Mouse (Mus musculus): Measurements from ENCODE around the gene Nceh1.
"Not testable (repeated sequence)": the region's sequence is repeated elsewhere in the genome, so short reads cannot be mapped to it uniquely, and the experiment has no call there.

Gene Nceh1

GRCm38 (mm10) chr3:27228530-27229309 is 46.0 kb downstream of the Nceh1 start:
- DNase-seq (ENCODE audit: low read depth, low spot score), result no peak

DNA sequence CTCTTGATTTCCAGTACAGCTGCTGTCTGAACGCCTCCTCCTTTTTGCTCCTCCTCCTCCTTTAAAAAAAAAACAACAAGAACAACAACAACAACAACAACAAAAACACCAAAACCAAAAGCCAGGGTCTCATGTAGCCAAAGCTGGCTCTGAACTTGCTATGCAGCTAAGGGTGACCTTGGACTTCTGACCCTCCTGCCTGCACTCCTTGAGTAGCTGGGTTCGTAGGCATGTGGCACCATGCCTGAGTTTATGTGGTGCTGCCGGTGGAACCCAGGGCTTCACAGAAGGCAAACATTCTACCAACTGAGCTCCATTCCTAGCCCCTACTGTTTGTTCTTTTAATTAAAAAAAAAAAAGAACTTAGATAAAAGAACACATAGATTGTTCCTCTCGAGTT is 50.6 kb downstream of the Nceh1 start:
- no peak for DNase-seq (ENCODE audit: low read depth, low spot score)

DNA sequence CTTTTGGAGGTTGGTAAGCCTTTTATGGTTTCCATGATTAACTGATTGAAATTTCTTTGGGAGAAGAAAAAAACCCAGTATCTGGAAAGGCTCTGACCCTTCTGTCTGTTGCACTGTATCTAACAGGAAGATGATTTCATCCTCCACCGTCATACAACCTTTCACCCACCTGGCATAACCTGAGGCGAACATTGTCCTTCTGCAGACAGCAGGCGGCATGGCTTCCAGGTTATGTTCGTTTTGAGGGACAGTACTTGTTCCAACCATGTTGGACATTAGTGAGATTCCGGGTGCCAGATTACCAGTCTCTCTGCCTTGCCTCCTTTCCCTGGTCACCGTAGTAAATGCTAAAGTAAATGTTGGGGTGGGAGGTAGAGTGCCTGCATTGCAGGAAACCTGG is 51.1 kb downstream of the Nceh1 start:
- DNase-seq (ENCODE audit: low read depth, low spot score), result no peak

- DNase-seq (ENCODE audit: low read depth, low spot score), result no peak
Measured at GRCm38 (mm10) chr3:27234976-27235375, 52.2 kb downstream of the Nceh1 start.

- DNase-seq (ENCODE audit: low read depth, low spot score), result peak; percentile 1
Measured at GRCm38 (mm10) chr3:27237226-27237625, 54.5 kb downstream of the Nceh1 start.

DNA sequence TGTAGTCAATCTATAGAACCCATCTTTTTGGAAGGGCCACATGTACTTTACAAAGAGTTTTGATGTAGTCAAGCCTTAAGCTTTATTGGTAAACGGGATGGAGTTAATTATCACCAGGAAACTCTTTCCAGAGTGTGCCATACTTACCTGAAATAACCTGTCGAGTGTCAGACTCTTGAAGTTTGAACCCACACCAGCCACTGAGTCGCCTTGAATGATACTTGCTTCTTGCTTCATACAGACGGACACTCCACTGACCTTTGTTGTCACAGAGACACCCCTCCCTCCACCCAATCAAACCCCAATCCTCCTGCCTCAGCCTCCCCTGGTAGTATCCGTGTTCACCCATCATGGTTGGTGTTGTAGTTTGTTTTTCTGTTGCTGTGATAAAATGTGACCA is 55.8 kb downstream of the Nceh1 start:
- DNase-seq (ENCODE audit: low read depth, low spot score), result no peak

- no peak for DNase-seq (ENCODE audit: low read depth, low spot score)
Measured at GRCm38 (mm10) chr3:27239568-27239967, 56.8 kb downstream of the Nceh1 start.

DNA sequence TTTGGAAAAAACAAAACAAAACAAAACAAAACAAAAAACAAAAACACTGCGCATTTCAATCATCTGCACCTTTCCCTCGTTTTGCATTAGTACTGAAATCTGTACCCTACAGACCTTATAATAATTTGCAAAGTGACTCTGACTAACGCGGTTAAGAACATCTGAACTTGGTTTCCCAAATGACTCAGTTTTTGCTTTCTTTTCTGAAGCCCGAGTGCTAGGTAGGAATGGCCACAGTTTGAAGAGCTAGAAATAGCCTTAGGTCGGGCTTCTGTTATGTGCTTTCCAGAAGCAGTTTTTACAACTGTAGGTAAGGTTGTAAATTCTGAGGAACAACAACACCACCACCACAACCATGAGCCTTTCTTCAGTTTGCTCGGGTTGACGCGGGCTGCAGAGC is 59.1 kb downstream of the Nceh1 start:
- DNase-seq (ENCODE audit: low read depth, low spot score), result no peak

- no peak for DNase-seq (ENCODE audit: low read depth, low spot score)
Measured at GRCm38 (mm10) chr3:27246166-27246565, 63.4 kb downstream of the Nceh1 start.

- DNase-seq (ENCODE audit: low read depth, low spot score), result no peak
Measured at GRCm38 (mm10) chr3:27247785-27248184, 65.0 kb downstream of the Nceh1 start.

DNA sequence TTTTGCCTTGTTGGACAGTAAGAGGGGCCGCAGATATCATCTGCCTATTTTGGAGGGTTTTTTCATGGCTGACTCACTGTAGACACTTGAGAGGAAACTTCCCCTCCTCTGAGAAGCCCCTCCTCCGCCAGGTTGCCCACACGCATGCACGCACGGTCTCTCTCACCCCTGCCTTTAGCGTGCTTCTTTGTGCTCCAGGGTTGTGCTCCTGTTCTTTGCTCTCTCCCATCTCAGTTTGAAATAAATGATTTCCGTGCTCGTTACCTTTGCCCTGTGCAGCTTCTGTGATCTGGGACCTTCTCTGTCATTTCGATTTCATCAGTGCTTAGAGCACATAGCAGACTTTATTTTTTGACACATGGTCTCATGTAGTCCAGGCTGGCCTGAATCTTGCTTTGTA is 66.3 kb downstream of the Nceh1 start:
- no peak for DNase-seq (ENCODE audit: low read depth, low spot score)

DNA sequence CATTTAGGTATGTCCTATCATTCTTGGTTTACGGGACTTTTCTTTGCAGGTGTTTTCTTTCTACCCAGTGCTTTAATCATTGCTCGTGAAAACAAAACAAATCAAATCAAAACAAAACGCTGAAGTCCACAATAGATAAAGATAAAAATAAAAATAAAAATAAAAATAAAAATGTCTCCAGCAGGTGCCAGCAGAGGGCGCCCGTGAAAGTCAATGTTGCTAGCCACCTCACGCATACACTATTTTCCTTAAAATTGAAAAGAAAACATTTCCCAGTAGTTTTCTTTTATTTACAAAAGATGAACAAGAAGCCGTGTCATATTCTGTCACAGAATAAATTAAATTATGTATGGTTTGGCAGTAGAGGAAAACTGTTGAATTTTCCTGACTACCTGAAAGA is 68.2 kb downstream of the Nceh1 start:
- no peak for DNase-seq (ENCODE audit: low read depth, low spot score)

GRCm38 (mm10) chr3:27258461-27258860 is 75.7 kb downstream of the Nceh1 start:
- no peak for DNase-seq (ENCODE audit: low read depth, low spot score)

GRCm38 (mm10) chr3:27260393-27260792 is 77.6 kb downstream of the Nceh1 start:
- DNase-seq (ENCODE audit: low read depth, low spot score), result no peak

DNA sequence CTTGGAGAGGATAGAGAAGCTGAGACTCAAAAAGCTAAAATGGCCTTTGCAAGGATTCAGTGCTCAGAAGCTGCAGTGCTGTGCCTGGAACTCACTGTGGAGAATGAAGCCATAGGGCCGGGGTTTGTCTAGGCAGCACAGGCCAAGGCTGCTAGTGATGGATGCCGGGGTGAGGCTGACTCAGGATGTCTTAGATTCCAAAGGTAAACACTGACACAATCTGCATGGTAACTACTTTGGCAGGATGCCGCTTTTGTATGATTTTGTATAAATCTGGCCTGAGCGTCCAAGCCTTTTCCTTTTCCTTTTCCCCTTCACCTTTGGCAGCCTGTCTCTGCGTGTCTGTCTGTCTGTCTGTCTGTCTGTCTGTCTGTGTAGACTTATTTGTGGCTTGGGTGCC is 84.6 kb downstream of the Nceh1 start:
- no peak for DNase-seq (ENCODE audit: low read depth, low spot score)

GRCm38 (mm10) chr3:27267887-27268286 is 85.1 kb downstream of the Nceh1 start:
- no peak for DNase-seq (ENCODE audit: low read depth, low spot score)

DNA sequence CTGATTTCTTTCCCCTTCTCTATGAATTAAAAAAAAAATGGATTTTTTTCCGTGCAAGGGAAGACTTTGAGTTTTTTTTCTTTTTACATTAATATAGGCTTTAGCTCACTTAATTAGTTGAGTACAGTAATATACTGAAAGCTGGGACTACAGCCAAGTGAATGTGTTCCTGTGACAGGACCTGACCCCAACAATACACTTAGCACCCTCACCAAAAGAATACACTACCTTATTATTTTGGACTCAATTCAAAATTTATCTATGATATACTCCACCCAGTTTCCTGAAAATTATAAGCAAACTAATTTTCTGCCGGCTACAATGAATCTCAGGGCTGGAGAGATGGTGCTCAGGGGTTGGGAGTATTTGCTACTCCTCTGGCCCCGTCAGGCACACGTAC is 86.4 kb downstream of the Nceh1 start:
- DNase-seq (ENCODE audit: low read depth, low spot score), result no peak

DNA sequence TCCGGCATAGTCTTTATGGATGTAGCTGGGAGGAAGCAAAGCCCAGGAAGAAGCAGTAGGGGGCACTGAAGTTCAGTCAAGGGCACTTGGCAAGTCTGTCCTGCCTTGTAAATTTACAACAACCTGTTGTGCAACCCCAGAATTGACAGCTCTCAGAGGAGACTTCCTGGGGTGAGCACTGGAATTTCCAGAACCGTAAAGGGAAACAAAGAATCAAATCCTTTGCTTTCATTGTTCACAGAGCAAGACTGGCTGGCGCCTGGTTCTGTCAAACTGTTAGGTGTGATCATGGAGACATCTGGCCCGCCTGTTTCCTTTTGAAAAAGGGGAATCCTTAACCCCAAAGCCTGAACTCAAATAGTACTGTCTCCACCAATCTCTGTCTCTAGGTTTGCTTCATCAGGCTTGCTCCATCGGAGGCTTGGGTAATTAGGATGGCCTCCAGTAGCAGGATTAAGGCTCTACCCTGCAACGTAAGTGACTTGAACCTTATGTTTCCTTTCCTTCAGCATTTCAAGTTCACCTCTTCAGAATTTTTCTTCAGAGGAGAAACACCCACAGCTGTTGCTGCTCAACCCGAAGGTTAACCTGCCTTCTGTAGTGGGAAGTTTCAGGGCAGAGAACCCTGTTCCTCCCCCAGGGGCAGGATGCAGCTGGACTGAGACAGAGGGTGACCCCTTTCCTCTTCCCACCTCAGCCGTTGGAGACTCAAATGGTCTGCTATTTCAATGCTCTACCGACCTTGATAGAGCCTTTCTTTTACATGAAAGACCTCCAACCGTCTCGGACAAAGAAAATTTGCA is 87.6 kb downstream of the Nceh1 start:
- DNase-seq (ENCODE audit: low read depth, low spot score), result no peak

- no peak for DNase-seq (ENCODE audit: low read depth, low spot score)
Measured at GRCm38 (mm10) chr3:27272926-27273745, 90.4 kb downstream of the Nceh1 start.

DNA sequence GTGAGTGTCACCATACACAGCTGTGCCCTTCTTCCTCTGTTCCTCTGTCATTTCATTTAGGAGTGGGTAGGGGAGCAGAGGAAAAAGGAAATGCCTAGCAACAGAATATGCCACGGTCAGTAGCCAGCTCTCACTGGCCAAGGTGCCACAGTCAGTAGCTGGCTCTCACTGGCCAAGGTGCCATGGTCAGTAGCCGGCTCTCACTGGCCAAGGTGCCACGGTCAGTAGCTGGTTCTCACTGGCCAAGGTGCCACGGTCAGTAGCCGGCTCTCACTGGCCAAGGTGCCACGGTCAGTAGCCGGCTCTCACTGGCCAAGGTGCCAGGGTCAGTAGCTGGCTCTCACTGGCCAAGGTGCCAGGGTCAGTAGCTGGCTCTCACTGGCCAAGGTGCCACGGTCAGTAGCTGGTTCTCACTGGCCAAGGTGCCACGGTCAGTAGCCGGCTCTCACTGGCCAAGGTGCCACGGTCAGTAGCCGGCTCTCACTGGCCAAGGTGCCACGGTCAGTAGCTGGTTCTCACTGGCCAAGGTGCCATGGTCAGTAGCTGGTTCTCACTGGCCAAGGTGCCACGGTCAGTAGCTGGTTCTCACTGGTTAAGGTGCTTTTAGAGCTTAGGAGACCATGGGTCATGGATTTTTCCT is 96.6 kb downstream of the Nceh1 start:
- DNase-seq (ENCODE audit: low read depth, low spot score), result not testable (repeated sequence)

- DNase-seq (ENCODE audit: low read depth, low spot score), result no peak
Measured at GRCm38 (mm10) chr3:27280280-27280749, 97.5 kb downstream of the Nceh1 start.
